Mouse (Mus musculus) small intestine, adult 2 months (tissue): Measurements from ENCODE around the gene Rab11b. TPM values are rescaled to one million over a fixed set of nuclear protein-coding genes. Genes with fewer than 3 reads are reported as not detected.

Experiments
- H3K27ac ChIP-seq: fragments of 200-500 bp; 2 replicates; pipeline ENCODE4 v1.5.1; 2012; ENCODE audit warnings: low read depth, low read length, control low read depth, inconsistent platforms; ENCODE audit not compliant: insufficient read depth
- H3K27me3 ChIP-seq: fragments of 200-500 bp; 2 replicates; pipeline ENCODE4 v1.6.1; 2012; ENCODE audit warnings: mild to moderate bottlenecking, moderate library complexity, low read length, inconsistent platforms; ENCODE audit not compliant: control insufficient read depth, insufficient read depth
- H3K36me3 ChIP-seq: fragments of 200-500 bp; 2 replicates; pipeline ENCODE4 v1.6.1; 2012; ENCODE audit warnings: mild to moderate bottlenecking, low read length, control low read depth, inconsistent platforms; ENCODE audit not compliant: control insufficient read depth, insufficient read depth
- H3K4me1 ChIP-seq: fragments of 200-500 bp; 2 replicates; pipeline ENCODE4 v1.6.1; 2012; ENCODE audit warnings: low read length, inconsistent platforms, mixed read lengths; ENCODE audit not compliant: control insufficient read depth, insufficient read depth, insufficient read length
- H3K4me3 ChIP-seq: fragments of 200-500 bp; 2 replicates; pipeline ENCODE4 v1.5.1; 2012; ENCODE audit warnings: low read depth, mild to moderate bottlenecking, control low read depth, inconsistent platforms, low read length, moderate library complexity
- CTCF ChIP-seq: fragments of 200-500 bp; IDR thresholded peaks from 2 replicates; pipeline ENCODE4 v1.5.1; 2012; ENCODE audit warnings: low read depth, mild to moderate bottlenecking, control low read depth, inconsistent platforms, low read length, moderate library complexity, mixed read lengths; ENCODE audit not compliant: insufficient replicate concordance, insufficient read length; ENCODE audit errors: extremely low read depth
- POLR2A ChIP-seq: fragments of 200-500 bp; IDR thresholded peaks from 2 replicates; pipeline ENCODE4 v1.6.1; 2012; ENCODE audit warnings: low read depth, mild to moderate bottlenecking, control low read depth, inconsistent platforms, low read length, moderate library complexity
- WGBS: fragments of 180-500 bp; shearing (Covaris S2); methylation state at CpG from one replicate; pipeline ENCODE4 v1.1.7; 2018; 5-methylcytosine and 5-hydroxymethylcytosine counted together
- polyA plus RNA-seq: library from polyadenylated mRNA; depleted of rRNA; stranded (reverse); fragments of >200 nt; gene quantifications from 2 replicates; pipeline ENCODE4 v1.2.3, GENCODE M21; 2012

Rab11b gene
- polyA plus RNA-seq, 1 experiment, result 431 TPM

DNA sequence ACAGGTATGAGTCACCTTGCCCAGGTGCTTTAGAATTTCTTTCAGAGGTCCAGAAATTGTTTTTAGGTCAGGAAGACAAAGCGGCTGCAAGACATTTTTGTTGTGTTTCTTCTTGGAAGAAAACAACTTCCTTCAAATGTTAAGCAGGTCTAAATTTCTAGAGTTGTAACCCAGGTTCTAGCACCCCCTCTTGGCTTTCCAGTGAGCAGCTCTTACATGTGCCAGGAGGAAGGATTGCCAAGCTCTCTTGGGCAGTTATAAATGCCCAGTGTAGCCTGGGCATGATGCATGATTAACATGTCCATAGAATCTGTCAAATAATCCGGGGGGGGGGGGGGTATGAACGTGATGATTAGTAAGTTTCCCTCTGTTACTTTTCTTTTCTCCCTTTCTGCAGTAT, 38.0 kb upstream of the Rab11b start:
- WGBS, result 37% methylated on average over 3 of the region's 3 CpGs
- no peak overlapping the region for H3K4me3 ChIP-seq
- H3K27ac ChIP-seq, result no peak overlapping the region
- TF ChIP-seq CTCF, result no peak
- TF ChIP-seq POLR2A, result no peak
- H3K36me3 ChIP-seq, result no peaks in the 10 kb centered on the region
- H3K27me3 ChIP-seq, result no peaks in the 10 kb centered on the region; the same call in 1 of the 2 replicates
- no peaks in the 10 kb centered on the region; the same call in 1 of the 2 replicates for H3K4me1 ChIP-seq

- H3K27ac ChIP-seq, result peak overlapping the region; percentile 61; the same call in 1 of the 2 replicates
- H3K4me1 ChIP-seq, result peaks cover 10% of the 10 kb centered on the region
- no peaks in the 10 kb centered on the region for H3K36me3 ChIP-seq
- TF ChIP-seq CTCF (no peak), POLR2A (no peak)
- no peaks in the 10 kb centered on the region for H3K27me3 ChIP-seq
- no peak overlapping the region for H3K4me3 ChIP-seq
- 14% methylated on average over 4 of the region's 4 CpGs for WGBS
Measured at GRCm38 (mm10) chr17:33788732-33789131, 28.4 kb upstream of the Rab11b start.

- H3K4me3 ChIP-seq, result no peak overlapping the region
- WGBS, result 90% methylated on average over 18 of the region's 18 CpGs
- no peak overlapping the region for H3K27ac ChIP-seq
- H3K4me1 ChIP-seq, result peaks cover 22% of the 10 kb centered on the region; the same call in 1 of the 2 replicates
- no peaks in the 10 kb centered on the region for H3K27me3 ChIP-seq
- TF ChIP-seq POLR2A, result no peak
- H3K36me3 ChIP-seq, result no peaks in the 10 kb centered on the region
Measured at GRCm38 (mm10) chr17:33786375-33786774, 26.0 kb upstream of the Rab11b start.

DNA sequence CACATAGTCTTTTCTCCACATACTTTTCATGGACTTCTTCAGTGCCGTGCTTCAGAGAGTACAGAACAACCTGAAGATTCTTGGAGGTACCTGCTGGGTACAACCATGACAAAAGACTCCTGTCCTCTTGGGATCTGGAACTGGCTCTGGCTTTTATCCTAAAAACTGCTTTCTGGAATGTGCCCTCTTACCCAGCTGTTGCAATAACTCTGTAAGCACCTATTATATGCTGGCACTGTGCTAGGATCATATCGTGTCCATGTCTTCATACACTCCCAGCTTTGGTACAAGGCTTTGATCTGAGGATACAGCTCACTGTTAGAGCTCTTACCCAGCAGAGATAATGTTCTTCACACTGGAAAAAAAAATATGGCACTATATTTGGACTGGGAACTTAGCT, 24.6 kb upstream of the Rab11b start:
- TF ChIP-seq POLR2A, result no peak
- no peak for TF ChIP-seq CTCF
- H3K4me1 ChIP-seq, result peaks cover 29% of the 10 kb centered on the region
- WGBS, result 77% methylated on average over 2 of the region's 2 CpGs
- no peak overlapping the region for H3K27ac ChIP-seq
- H3K36me3 ChIP-seq, result no peaks in the 10 kb centered on the region
- no peaks in the 10 kb centered on the region for H3K27me3 ChIP-seq
- no peak overlapping the region for H3K4me3 ChIP-seq

DNA sequence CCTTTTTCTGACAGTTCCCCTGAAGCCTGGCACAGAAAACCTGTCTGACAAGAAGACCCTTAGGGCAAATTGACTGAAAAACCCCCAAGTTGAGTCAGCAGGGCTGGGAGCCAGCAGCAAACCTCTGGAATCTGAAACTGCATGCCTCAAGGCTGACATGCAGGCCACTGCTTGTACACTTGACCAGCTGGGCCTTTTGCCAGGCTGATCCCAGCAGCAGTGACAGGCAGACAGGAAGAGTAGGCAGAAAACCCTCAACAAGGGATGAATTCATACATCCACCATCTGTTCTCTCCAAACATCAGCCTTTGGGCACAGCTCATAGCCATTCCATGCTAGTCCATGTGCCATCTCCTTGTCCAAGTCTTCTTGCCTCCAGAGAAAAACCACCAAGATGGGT, 23.1 kb upstream of the Rab11b start:
- H3K4me1 ChIP-seq, result peaks cover 33% of the 10 kb centered on the region
- no peak overlapping the region for H3K4me3 ChIP-seq
- no peak for TF ChIP-seq CTCF
- TF ChIP-seq POLR2A, result no peak
- peak overlapping the region; percentile 35 for H3K27ac ChIP-seq
- H3K36me3 ChIP-seq, result no peaks in the 10 kb centered on the region
- H3K27me3 ChIP-seq, result no peaks in the 10 kb centered on the region

GRCm38 (mm10) chr17:33782067-33782466, 21.7 kb upstream of the Rab11b start:
- H3K27me3 ChIP-seq, result no peaks in the 10 kb centered on the region
- H3K4me1 ChIP-seq, result peaks cover 33% of the 10 kb centered on the region
- peak overlapping the region; percentile 63 for H3K4me3 ChIP-seq
- TF ChIP-seq POLR2A, result no peak
- TF ChIP-seq CTCF, result no peak
- 44% methylated on average over 4 of the region's 4 CpGs for WGBS
- peak overlapping the region; percentile 64 for H3K27ac ChIP-seq
- H3K36me3 ChIP-seq, result 0 out of 2 replicates have a peak, but pooled peaks cover 1% of the 10 kb centered on the region

GRCm38 (mm10) chr17:33781124-33781977, 21.0 kb upstream of the Rab11b start, which contains the start of gene Angptl4:
TSS of gene Angptl4 (minus strand) at chr17:33781830.
- H3K36me3 ChIP-seq, result peaks cover 4% of the 10 kb centered on the region; the same call in 1 of the 2 replicates
- no peaks in the 10 kb centered on the region for H3K27me3 ChIP-seq
- peak within 1 kb of the TSS; percentile 64 for H3K27ac ChIP-seq
- under 1% methylated on average over 50 of the region's 50 CpGs for WGBS
- H3K4me3 ChIP-seq, result peak within 1 kb of the TSS; percentile 63
- peaks cover 33% of the 10 kb centered on the region for H3K4me1 ChIP-seq
- TF ChIP-seq POLR2A (no peak; the same call in 1 of the 2 replicates), CTCF (no peak)
